Mouse (Mus musculus) MEL (cell line): ENCODE results near the gene Cplx2. TPM values are rescaled to one million over a fixed set of nuclear protein-coding genes. Genes with fewer than 3 reads are reported as not detected.
A peak's percentile ranks its signal among the peaks of the same experiment; 100 is the strongest.

Experiments used
- DNase-seq: peaks from one replicate; pipeline ENCODE4 v3.0.0; 2011; ENCODE audit warnings: low read depth, low spot score
- H3K27ac ChIP-seq: 2 replicates; pipeline ENCODE4 v1.5.1; 2012; ENCODE audit warnings: low read depth, mild to moderate bottlenecking, control low read depth, low read length, moderate library complexity; ENCODE audit not compliant: control insufficient read depth
- H3K27me3 ChIP-seq, 2 experiments: fragments of 150-350 bp in 1 of 2; sonication (generic) in 1 of 2; 2 replicates each; pipeline ENCODE4 v1.6.1; 2012; ENCODE audit warnings: low read length in 2 of 2, mild to moderate bottlenecking in 2 of 2, improper control_type of control experiment in 1 of 2, moderate library complexity in 1 of 2; ENCODE audit not compliant: insufficient read depth in 2 of 2, control insufficient read depth in 1 of 2
- H3K36me3 ChIP-seq, 2 experiments: 2 replicates each; pipeline ENCODE4 v1.6.1; 2012 to 2014; ENCODE audit warnings: low read length in 2 of 2, improper control_type of control experiment in 1 of 2, inconsistent platforms in 1 of 2, mild to moderate bottlenecking in 1 of 2; ENCODE audit not compliant: insufficient read depth in 2 of 2, control insufficient read depth in 1 of 2
- H3K4me1 ChIP-seq, 2 experiments: fragments of 150-350 bp in 1 of 2; sonication (generic) in 1 of 2; 2 replicates each; pipeline ENCODE4 v1.6.1; 2012; ENCODE audit warnings: low read length in 2 of 2, improper control_type of control experiment in 1 of 2, mild to moderate bottlenecking in 1 of 2; ENCODE audit not compliant: insufficient read depth in 2 of 2, control insufficient read depth in 1 of 2
- H3K4me3 ChIP-seq, 2 experiments: fragments of 150-350 bp in 1 of 2; sonication (generic) in 1 of 2; 2 replicates each; pipeline ENCODE4 v1.5.1; 2012; ENCODE audit warnings: low read depth in 2 of 2, low read length in 2 of 2, mild to moderate bottlenecking in 2 of 2, moderate library complexity in 2 of 2, control low read depth in 1 of 2, improper control_type of control experiment in 1 of 2; ENCODE audit not compliant: control insufficient read depth in 1 of 2, insufficient read depth in 1 of 2
- H3K79me2 ChIP-seq: 2 replicates; pipeline ENCODE4 v1.6.1; 2012; ENCODE audit warnings: mild to moderate bottlenecking, low read length, moderate library complexity; ENCODE audit not compliant: control insufficient read depth, poor library complexity, insufficient read depth
- H3K9ac ChIP-seq: 2 replicates; pipeline ENCODE4 v1.6.1; 2012; ENCODE audit warnings: low read depth, mild to moderate bottlenecking, control low read depth, low read length, moderate library complexity; ENCODE audit not compliant: control insufficient read depth, poor library complexity, severe bottlenecking
- H3K9me3 ChIP-seq: fragments of 150-350 bp; sonication (generic); replicated peaks from 2 replicates; pipeline ENCODE4 v1.6.1; 2012; ENCODE audit warnings: mild to moderate bottlenecking, low read length, improper control_type of control experiment, moderate library complexity; ENCODE audit not compliant: insufficient read depth
- BHLHE40 ChIP-seq: IDR thresholded peaks from 2 replicates; pipeline ENCODE4 v1.6.1; 2012; ENCODE audit warnings: low read depth, mild to moderate bottlenecking, inconsistent platforms, low read length, improper control_type of control experiment, borderline replicate concordance
- CHD2 ChIP-seq: IDR thresholded peaks from 2 replicates; pipeline ENCODE4 v1.6.1; 2011; ENCODE audit warnings: low read length, improper control_type of control experiment
- CTCF ChIP-seq, 3 experiments: IDR thresholded peaks in 2 of 3; conservative IDR thresholded peaks in 1 of 3; 2 replicates each; pipeline ENCODE4 v1.5.1; 2011 to 2012; ENCODE audit warnings: low read length in 3 of 3, low read depth in 2 of 3, mild to moderate bottlenecking in 2 of 3, improper control_type of control experiment in 1 of 3, inconsistent platforms in 1 of 3, mixed read lengths in 1 of 3, moderate library complexity in 1 of 3; ENCODE audit not compliant: control insufficient read depth in 1 of 3, insufficient read depth in 1 of 3, poor library complexity in 1 of 3, severe bottlenecking in 1 of 3
- EP300 ChIP-seq, 2 experiments: IDR thresholded peaks; 2 replicates each; pipeline ENCODE4 v1.6.1; 2011; ENCODE audit warnings: improper control_type of control experiment in 2 of 2, low read length in 2 of 2, low read depth in 1 of 2, mild to moderate bottlenecking in 1 of 2
- ETS1 ChIP-seq: IDR thresholded peaks from 2 replicates; pipeline ENCODE4 v1.6.1; 2012; ENCODE audit warnings: low read depth, mild to moderate bottlenecking, inconsistent platforms, low read length, improper control_type of control experiment, moderate library complexity
- GABPA ChIP-seq: IDR thresholded peaks from 2 replicates; pipeline ENCODE4 v1.6.1; 2012; ENCODE audit warnings: low read depth, mild to moderate bottlenecking, inconsistent platforms, low read length, improper control_type of control experiment, moderate library complexity
- HCFC1 ChIP-seq: IDR thresholded peaks from 2 replicates; pipeline ENCODE4 v1.6.1; 2012; ENCODE audit warnings: low read depth, mild to moderate bottlenecking, inconsistent platforms, low read length, improper control_type of control experiment, moderate library complexity
- MAX ChIP-seq: IDR thresholded peaks from 2 replicates; pipeline ENCODE4 v1.6.1; 2011; ENCODE audit warnings: low read length, improper control_type of control experiment
- MXI1 ChIP-seq: IDR thresholded peaks from 2 replicates; pipeline ENCODE4 v1.6.1; 2011; ENCODE audit warnings: mild to moderate bottlenecking, low read depth, low read length, improper control_type of control experiment
- MYB ChIP-seq: IDR thresholded peaks from 2 replicates; pipeline ENCODE4 v1.6.1; 2011; ENCODE audit warnings: mild to moderate bottlenecking, low read depth, low read length, improper control_type of control experiment
- POLR2AphosphoS5 ChIP-seq: IDR thresholded peaks from 2 replicates; pipeline ENCODE4 v1.6.1; 2012; ENCODE audit warnings: low read depth, borderline replicate concordance, mild to moderate bottlenecking, inconsistent platforms, low read length, moderate library complexity, mixed read lengths
- RAD21 ChIP-seq: IDR thresholded peaks from 2 replicates; pipeline ENCODE4 v1.6.1; 2011; ENCODE audit warnings: mild to moderate bottlenecking, low read depth, low read length, improper control_type of control experiment
- RCOR1 ChIP-seq: IDR thresholded peaks from 2 replicates; pipeline ENCODE4 v1.6.1; 2012; ENCODE audit warnings: low read depth, mild to moderate bottlenecking, inconsistent platforms, low read length, improper control_type of control experiment
- SIN3A ChIP-seq: IDR thresholded peaks from 2 replicates; pipeline ENCODE4 v1.6.1; 2012; ENCODE audit warnings: low read length, improper control_type of control experiment, inconsistent platforms
- SMC3 ChIP-seq: IDR thresholded peaks from 2 replicates; pipeline ENCODE4 v1.6.1; 2011; ENCODE audit warnings: low read depth, low read length, improper control_type of control experiment
- TAL1 ChIP-seq: IDR thresholded peaks from 2 replicates; pipeline ENCODE4 v1.6.1; 2012; ENCODE audit warnings: mild to moderate bottlenecking, inconsistent platforms, low read length, moderate library complexity, mixed read lengths
- USF1 ChIP-seq: IDR thresholded peaks from 2 replicates; pipeline ENCODE4 v1.6.1; 2014; ENCODE audit warnings: low read depth, mild to moderate bottlenecking, inconsistent platforms, low read length, improper control_type of control experiment, moderate library complexity
- USF2 ChIP-seq, 2 experiments: IDR thresholded peaks; 2 replicates each; pipeline ENCODE4 v1.6.1; 2011 to 2012; ENCODE audit warnings: improper control_type of control experiment in 2 of 2, low read length in 2 of 2, borderline replicate concordance in 1 of 2, inconsistent platforms in 1 of 2, low read depth in 1 of 2, mild to moderate bottlenecking in 1 of 2; ENCODE audit not compliant: insufficient read depth in 1 of 2
- ZC3H11A ChIP-seq: IDR thresholded peaks from 2 replicates; pipeline ENCODE4 v1.6.1; 2012; ENCODE audit warnings: low read depth, mild to moderate bottlenecking, inconsistent platforms, low read length, improper control_type of control experiment
- ZKSCAN1 ChIP-seq: IDR thresholded peaks from 2 replicates; pipeline ENCODE4 v1.6.1; 2012; ENCODE audit warnings: low read depth, mild to moderate bottlenecking, inconsistent platforms, low read length, improper control_type of control experiment, moderate library complexity
- polyA plus RNA-seq, 2 experiments: library from polyadenylated mRNA; stranded (reverse) in 1 of 2; unstranded in 1 of 2; fragments of >175 nt in 1 of 2; fragments of >200 nt in 1 of 2; gene quantifications; 2 replicates each; pipeline versions ENCODE4 v1.2.1 to v1.2.4; 2012; ENCODE audit warnings: low replicate concordance in 2 of 2, low read depth in 1 of 2; ENCODE audit not compliant: insufficient read length in 2 of 2, insufficient read depth in 1 of 2, missing spikeins in 1 of 2
- total RNA-seq: library from RNA; depleted of rRNA; stranded (reverse); fragments of 300-350 nt; gene quantifications from 2 replicates; pipeline ENCODE4 v1.2.3, GENCODE M21; 2012

The Cplx2 gene
- total and polyA plus RNA-seq, 3 experiments: 1.8 to 4.7 TPM; not detected in 1

- Histone ChIP-seq H3K9me3 (no peaks in the 10 kb centered on the region), H3K27ac (no peak overlapping the region), H3K4me3 (no peak overlapping the region), H3K36me3 (no peaks in the 10 kb centered on the region), H3K27me3 (0 out of 4 replicates have a peak, but pooled peaks cover 0 to 1% of the 10 kb centered on the region in 2 experiments), H3K4me1 (no peaks in the 10 kb centered on the region), H3K79me2 (no peaks in the 10 kb centered on the region), H3K9ac (no peak overlapping the region)
- peak; percentile 26 for TF ChIP-seq RAD21
- TF ChIP-seq HCFC1: no peak
- peak in 1 of 3 experiments; percentile 13; a peak in 1 of 6 replicates for TF ChIP-seq CTCF (IDR thresholded peaks at IDR 0.05 in 2 of 3, conservative IDR thresholded peaks at IDR 0.05 in 1 of 3; ENCODE audit: control insufficient read depth in 1 of 3, insufficient read depth in 1 of 3, low read depth in 2 of 3, low read length in 3 of 3, poor library complexity in 1 of 3, severe bottlenecking in 1 of 3)
- DNase-seq: no peak
Observed at GRCm38 (mm10) chr13:54367758-54368157, 3.4 kb upstream of the Cplx2 start.

GRCm38 (mm10) chr13:54368181-54368580 is 3.0 kb upstream of the Cplx2 start:
- 0 out of 4 replicates have a peak, but pooled peaks cover 0 to 1% of the 10 kb centered on the region in 2 experiments for H3K27me3 ChIP-seq
- H3K27ac ChIP-seq: no peak overlapping the region
- no peak overlapping the region for H3K9ac ChIP-seq
- H3K4me3 ChIP-seq: no peak overlapping the region
- H3K79me2 ChIP-seq: no peaks in the 10 kb centered on the region
- TF ChIP-seq ZC3H11A (no peak), CTCF (IDR thresholded peaks at IDR 0.05 in 2 of 3, conservative IDR thresholded peaks at IDR 0.05 in 1 of 3; ENCODE audit: control insufficient read depth in 1 of 3, insufficient read depth in 1 of 3, low read depth in 2 of 3, low read length in 3 of 3, poor library complexity in 1 of 3, severe bottlenecking in 1 of 3) (no peak), MAX (no peak), RCOR1 (no peak), SIN3A (no peak), ETS1 (no peak), BHLHE40 (no peak), CHD2 (no peak), EP300 (IDR thresholded peaks at IDR 0.05; ENCODE audit: low read depth in 1 of 2, low read length in 2 of 2) (no peak), GABPA (no peak), TAL1 (no peak), USF1 (no peak), POLR2AphosphoS5 (no peak), MYB (no peak), MXI1 (no peak), SMC3 (no peak), ZKSCAN1 (no peak), USF2 (IDR thresholded peaks at IDR 0.05; ENCODE audit: borderline replicate concordance in 1 of 2, insufficient read depth in 1 of 2, low read depth in 1 of 2, low read length in 2 of 2) (no peak)
- no peaks in the 10 kb centered on the region for H3K9me3 ChIP-seq
- no peaks in the 10 kb centered on the region for H3K36me3 ChIP-seq
- H3K4me1 ChIP-seq: no peaks in the 10 kb centered on the region
- no peak for DNase-seq
